Mouse (Mus musculus) retina, postnatal 7 days (tissue): ENCODE results near the gene Tmc5.

Experiments used
- DNase-seq: peaks from one replicate; pipeline ENCODE4 v3.0.0-alpha.2; 2012; ENCODE audit warnings: low read depth, low spot score

The Tmc5 gene

GRCm38 (mm10) chr7:118610721-118611120, 13.6 kb downstream of the Tmc5 start:
- no peak for DNase-seq

DNA sequence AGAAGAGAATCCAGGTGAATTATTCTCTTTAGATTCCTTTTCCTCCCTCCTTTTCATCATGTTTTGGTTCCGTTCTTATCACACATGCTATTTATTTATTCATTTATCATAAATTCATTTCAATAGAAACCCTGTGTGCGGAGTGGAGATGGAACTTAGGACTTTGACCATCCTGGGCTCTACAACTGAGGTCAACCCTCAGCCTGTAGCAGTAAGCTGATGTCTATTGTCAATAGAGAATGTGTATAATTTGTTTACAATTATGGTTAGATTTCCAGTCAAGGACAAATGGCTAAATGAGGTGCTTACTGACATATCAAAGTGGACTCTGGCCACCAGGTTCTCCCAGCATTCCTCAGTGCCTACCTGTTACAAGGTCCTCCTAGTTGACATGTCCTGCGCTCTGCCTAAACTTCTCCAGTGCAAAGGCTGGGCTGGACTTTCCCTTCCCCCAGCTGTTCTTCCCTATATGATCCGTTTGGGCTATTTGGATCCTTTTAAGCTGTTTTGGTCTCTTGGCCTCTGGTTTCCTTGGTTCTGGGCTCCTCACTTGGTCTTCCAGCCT, 14.2 kb downstream of the Tmc5 start:
- DNase-seq = no peak

DNA sequence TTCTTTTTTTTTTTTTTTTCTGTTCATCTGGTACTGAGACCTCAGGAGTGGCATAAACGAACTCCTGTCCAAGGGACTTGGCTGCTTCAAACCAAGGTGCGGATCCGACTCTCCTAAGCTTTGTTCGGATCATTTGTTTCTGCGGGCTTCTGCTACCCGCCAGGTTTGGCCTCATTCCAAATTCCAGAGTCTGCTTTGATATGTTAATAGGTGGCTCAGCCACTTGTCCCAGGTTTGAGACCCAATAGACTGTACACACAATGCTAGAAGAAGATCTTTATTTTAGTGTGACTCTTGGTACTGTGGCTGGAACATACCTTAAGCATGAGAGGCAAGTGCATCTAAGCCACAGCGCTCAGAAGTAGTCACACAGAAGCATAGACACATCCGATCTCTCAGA, 14.8 kb downstream of the Tmc5 start:
- no peak for DNase-seq

DNA sequence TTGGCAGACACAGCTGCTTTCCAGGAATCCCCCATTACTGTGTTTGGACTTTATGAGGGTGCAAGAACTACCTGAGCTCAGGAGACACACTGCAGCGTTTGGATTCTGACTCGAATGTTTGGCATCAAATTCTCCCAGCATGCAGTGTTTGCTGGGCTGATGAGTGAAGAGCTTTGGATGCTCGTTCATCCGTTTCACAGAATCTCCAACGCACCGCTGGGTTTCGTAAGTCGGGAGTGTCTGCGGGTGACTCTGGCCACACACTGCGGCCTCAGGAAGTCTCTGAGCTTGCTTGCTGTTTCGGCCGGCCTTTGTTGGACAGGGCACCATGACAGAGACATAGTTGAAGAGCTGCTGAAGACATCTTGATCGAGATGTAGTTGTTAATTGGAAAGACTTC, 17.0 kb downstream of the Tmc5 start:
- no peak for DNase-seq

DNA sequence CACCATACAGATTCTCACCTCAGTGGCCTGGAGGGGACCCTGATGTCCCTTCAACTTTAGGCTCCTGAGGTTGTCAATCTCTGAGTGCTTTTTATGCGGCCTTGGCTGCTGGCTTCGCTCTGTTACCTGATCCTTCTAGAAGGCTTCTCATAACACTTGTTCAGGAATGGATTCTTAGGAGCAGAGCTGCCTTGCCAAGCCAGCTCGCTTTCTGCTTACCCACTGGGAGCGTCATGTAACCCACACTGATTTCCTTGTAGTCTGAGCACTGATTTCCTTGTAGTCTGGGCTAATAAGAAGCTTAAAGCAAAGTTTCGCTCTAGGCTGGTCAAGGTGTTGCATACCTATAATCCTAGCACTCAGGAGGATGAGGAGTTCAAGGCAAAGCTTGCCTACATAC, 21.0 kb downstream of the Tmc5 start:
- DNase-seq = no peak

DNA sequence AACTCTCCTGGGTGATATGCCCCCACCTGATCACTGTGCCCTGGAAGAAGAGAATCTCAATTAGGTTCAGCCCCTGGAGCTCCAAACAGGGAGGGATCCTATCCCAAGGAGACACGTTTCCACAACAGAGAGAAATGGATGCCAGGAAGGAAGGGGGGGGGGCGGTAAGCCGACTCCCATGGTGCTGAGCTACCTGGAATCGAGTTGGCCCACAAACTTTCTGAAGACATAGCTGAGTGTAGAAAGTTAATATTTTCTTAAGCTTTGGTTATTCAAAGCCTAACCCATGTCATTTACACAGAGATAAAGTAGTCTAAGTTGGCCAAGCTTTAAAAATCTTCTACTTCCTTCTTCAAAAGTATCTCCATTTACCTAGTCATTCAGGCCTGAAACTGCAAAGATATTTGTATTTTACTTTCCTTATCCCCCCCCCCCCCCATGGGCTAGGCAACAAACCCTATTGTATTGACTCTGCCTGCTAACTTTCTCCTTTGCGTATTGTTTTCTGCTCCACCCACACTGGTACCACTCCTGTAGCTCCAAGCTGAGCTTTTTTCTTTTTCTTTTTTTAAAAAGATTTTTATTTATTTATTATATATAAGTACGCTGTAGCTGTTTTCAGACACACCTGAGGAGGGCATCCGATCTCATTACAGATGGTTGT, 23.3 kb downstream of the Tmc5 start:
- no peak for DNase-seq

GRCm38 (mm10) chr7:118621094-118621493, 24.0 kb downstream of the Tmc5 start:
- no peak for DNase-seq

DNA sequence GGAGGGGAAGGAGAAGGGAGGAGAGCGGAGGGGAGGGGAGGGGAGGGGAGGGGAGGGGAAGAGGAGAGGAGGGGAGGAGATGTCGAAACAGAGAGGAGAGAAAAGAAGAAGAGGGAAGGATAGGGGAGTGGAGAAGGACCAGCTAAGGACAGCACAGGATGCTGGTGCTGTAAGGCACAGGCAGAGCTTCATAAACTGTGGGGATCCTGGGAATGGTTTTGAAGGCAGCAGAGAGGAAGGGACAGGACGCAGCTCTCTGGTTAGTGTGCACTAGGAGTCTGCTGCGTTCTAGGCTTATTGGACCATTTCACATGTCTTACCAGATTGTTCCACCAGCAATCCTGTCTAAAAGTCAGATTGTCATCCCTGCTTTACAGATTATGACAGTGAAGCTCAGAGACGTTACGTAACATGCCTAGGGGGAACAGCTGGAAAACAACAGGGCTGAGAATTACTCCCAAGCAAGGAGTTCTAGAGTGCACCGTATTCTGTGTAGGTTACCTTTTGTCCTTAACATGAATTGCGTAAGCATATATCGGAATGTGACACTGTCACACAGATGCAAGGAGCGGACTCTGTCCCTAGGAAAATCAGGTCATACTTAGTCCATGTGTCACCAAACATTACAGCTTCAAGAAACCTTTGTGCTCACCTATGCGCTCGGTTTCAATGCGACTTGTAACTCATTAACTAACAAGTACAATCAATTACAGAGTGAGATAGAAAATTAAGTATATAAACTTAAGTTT, 30.6 kb downstream of the Tmc5 start:
- DNase-seq = no peak

DNA sequence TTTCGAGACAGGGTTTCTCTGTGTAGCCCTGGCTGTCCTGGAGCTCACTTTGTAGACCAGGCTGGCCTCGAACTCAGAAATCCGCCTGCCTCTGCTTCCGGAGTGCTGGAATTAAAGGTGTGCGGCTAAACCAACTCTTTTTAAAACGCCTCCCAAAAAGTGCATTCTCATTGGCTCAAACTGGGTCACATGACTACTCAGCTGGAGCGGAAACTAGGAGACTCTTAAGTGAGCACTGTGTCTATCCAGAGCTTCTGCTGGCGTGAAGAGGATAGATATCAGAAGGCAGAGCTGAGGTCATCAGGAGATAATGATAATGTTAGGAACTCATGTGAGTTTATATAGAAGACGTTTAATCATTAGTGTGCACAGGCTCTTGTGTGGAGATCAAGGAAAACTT, 36.0 kb downstream of the Tmc5 start:
- DNase-seq = no peak

- DNase-seq = no peak
These were observed 36.9 kb downstream of the Tmc5 start for GRCm38 (mm10) chr7:118633951-118634350.

GRCm38 (mm10) chr7:118637466-118637865, 40.4 kb downstream of the Tmc5 start:
- no peak for DNase-seq

DNA sequence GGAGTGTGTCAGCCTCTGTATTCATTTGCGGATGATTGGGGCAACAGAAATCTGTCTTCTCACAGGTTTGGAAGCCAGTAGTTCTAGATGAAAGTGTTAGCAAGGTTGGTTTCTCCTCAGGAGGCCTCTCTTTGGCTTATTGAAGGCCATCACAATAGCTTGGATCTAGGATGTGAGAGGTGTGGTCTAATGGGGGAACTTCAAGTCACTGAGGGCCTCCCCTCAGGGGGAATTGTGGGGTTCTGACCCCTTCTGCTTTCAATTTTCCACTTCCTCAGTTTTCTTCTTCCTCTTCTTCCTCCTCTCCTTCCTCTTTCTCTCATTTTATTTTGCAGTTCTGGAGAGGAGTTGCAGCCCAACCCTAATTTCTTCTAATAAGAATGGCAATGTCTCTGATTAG, 49.1 kb downstream of the Tmc5 start:
- no peak for DNase-seq

GRCm38 (mm10) chr7:118649328-118649727, 52.2 kb downstream of the Tmc5 start:
- DNase-seq = no peak

- no peak for DNase-seq
These were observed 53.0 kb downstream of the Tmc5 start for GRCm38 (mm10) chr7:118650119-118650518.

GRCm38 (mm10) chr7:118650891-118651290, 53.8 kb downstream of the Tmc5 start:
- DNase-seq = no peak

GRCm38 (mm10) chr7:118652572-118653295, 55.6 kb downstream of the Tmc5 start:
- no peak for DNase-seq

- DNase-seq = no peak
These were observed 59.6 kb downstream of the Tmc5 start for GRCm38 (mm10) chr7:118656730-118657129.

DNA sequence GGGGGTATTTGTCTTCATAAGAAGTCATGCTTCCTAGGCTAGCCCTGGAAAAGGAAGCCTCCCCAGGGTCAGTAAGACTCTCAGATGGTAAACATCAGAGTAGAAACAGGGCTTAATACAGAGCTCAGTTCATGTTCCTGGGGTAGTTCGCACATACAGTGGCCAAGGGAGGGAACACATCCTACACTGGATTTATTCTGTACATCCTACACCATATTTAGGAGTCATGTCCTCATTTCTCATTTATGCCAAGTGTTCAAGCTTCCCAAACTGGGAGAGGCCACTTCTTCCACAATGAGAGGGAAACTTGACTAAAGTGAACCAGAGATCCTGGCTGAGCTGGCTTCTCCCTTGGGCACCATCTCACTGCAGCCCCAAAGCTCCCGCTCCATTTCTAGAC, 70.7 kb downstream of the Tmc5 start:
- no peak for DNase-seq

DNA sequence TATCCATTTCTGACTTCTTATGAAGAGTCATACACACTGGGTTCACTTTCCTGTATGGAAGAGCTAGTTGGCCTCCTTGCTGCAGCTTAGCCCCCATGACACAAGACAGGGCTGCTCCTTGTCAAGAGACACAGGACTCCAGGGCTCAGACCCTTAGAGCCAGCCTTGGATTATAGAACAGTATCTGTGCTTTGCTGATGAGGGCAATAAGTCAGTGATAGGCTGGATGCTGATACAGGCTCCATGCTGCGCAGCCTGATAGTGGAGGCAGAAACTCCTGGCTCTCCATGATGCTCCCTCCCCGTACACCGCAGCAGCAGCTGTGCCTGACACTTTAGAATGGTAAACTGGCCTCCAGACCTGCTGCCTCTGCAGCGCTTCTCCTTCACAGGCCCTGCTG, 73.0 kb downstream of the Tmc5 start:
- no peak for DNase-seq

- DNase-seq = no peak
These were observed 79.7 kb downstream of the Tmc5 start for GRCm38 (mm10) chr7:118676826-118677225.

DNA sequence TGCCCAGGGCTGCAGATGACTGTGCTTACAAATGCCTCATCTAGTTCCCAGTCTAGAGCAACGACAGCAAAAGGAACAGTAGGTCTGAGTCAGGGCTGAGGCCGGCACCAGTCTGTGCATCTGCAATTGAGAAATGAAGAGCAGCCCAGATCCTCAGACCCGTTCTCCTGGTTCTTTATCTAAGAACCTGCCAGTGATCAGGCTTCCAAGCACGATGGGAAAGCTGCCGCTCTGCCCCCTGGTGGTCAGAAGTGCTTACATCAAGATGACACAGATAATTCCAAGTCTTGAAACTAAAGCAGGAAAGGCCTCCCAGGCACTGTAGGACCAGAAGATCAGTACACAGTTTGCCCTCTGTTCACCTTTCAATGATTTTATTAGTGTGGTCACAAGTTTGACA, 91.1 kb downstream of the Tmc5 start:
- peak; percentile 73 for DNase-seq

GRCm38 (mm10) chr7:118689088-118689487, 92.0 kb downstream of the Tmc5 start:
- no peak for DNase-seq
